Mouse (Mus musculus): ENCODE data around the gene Rtn4. TPM values are rescaled to one million over a fixed set of nuclear protein-coding genes. Genes with fewer than 3 reads are reported as not detected.

Rtn4 gene
- polyA plus RNA-seq, 1 experiment from 2014 or later = 57.1 TPM

DNA sequence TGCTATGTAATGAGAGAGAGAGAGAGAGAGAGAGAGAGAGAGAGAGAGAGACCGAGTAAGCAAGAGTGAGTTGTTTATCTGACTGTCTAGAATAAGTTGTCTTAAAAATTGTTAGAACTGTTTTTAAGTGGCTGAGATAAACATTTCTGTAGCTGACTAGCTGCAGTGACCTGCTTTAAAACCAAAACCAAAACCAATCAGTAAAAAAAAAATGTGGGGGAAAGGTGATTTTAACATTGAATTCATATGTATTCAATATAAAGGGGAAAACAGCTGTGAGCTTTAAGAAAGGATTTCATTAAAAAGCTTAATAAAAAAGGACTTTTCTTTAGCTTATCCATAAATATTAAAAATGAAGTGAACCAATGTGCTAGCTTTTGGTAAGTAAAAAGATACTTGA is 26.9 kb downstream of the Rtn4 start:
- Histone ChIP-seq H3K36me3 (replicated peaks; ENCODE audit: insufficient read depth, low read length) (no peaks in the 10 kb centered on the region), H3K4me2 (ENCODE audit: low read depth, low read length) (peak overlapping the region; percentile 48), H3K27me3 (ENCODE audit: insufficient read depth, low read length) (no peaks in the 10 kb centered on the region), H3K4me3 (ENCODE audit: low read depth, low read length) (peak overlapping the region; percentile 21), H3K9ac (replicated peaks) (no peak overlapping the region), H3K4me1 (ENCODE audit: insufficient read depth) (peaks cover 4% of the 10 kb centered on the region; the same call in 1 of the 2 replicates), H3K27ac (ENCODE audit: low read depth) (peak overlapping the region; percentile 4; the same call in 1 of the 2 replicates), H3K9me3 (ENCODE audit: low read length) (no peaks in the 10 kb centered on the region)
- ATAC-seq = no peak
- DNase-seq = no peak
- 59% methylated on average over 1 of the region's 1 CpGs for WGBS (ENCODE audit: insufficient replicate concordance)
- TF ChIP-seq CTCF (IDR thresholded peaks at IDR 0.05; ENCODE audit: low read depth) = no peak
- no peak for TF ChIP-seq EP300 (IDR thresholded peaks at IDR 0.05; ENCODE audit: low read depth)

DNA sequence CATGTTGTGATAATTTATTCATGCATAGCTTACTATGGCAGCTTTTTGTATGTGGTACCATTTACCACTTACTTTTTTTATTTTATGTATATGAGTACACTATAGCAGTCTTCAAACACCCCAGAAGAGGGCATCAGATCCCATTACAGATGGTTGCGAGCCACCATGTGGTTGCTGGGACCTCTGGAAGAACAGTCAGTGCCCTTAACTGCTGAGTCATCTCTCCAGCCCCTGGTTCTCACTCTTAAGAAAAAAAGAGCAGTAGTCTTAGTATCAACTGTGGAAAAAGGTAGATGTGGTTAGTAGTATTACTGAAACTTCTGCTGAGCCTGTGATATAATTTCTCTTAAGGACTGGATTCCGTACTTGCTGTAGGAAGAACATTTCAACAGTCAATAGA is 31.5 kb downstream of the Rtn4 start:
- no peak for DNase-seq
- Histone ChIP-seq H3K9ac (replicated peaks) (no peak overlapping the region), H3K4me3 (ENCODE audit: low read depth, low read length) (no peak overlapping the region), H3K4me2 (ENCODE audit: low read depth, low read length) (no peak overlapping the region), H3K4me1 (ENCODE audit: insufficient read depth) (peaks cover 4% of the 10 kb centered on the region; the same call in 1 of the 2 replicates), H3K27me3 (ENCODE audit: insufficient read depth, low read length) (no peaks in the 10 kb centered on the region), H3K36me3 (replicated peaks; ENCODE audit: insufficient read depth, low read length) (no peaks in the 10 kb centered on the region), H3K9me3 (ENCODE audit: low read length) (no peaks in the 10 kb centered on the region), H3K27ac (ENCODE audit: low read depth) (no peak overlapping the region)
- TF ChIP-seq EP300 (IDR thresholded peaks at IDR 0.05; ENCODE audit: low read depth) = no peak
- no peak for TF ChIP-seq CTCF (IDR thresholded peaks at IDR 0.05; ENCODE audit: low read depth)
- ATAC-seq = no peak
- 90% methylated on average over 2 of the region's 2 CpGs for WGBS (ENCODE audit: insufficient replicate concordance)

GRCm38 (mm10) chr11:29725167-29725566 is 32.4 kb downstream of the Rtn4 start:
- Histone ChIP-seq H3K4me3 (ENCODE audit: low read depth, low read length) (no peak overlapping the region), H3K9ac (replicated peaks) (no peak overlapping the region), H3K9me3 (ENCODE audit: low read length) (no peaks in the 10 kb centered on the region), H3K4me1 (ENCODE audit: insufficient read depth) (peaks cover 4% of the 10 kb centered on the region; the same call in 1 of the 2 replicates), H3K36me3 (replicated peaks; ENCODE audit: insufficient read depth, low read length) (no peaks in the 10 kb centered on the region), H3K4me2 (ENCODE audit: low read depth, low read length) (no peak overlapping the region), H3K27me3 (ENCODE audit: insufficient read depth, low read length) (no peaks in the 10 kb centered on the region), H3K27ac (ENCODE audit: low read depth) (no peak overlapping the region)
- no peak for ATAC-seq
- DNase-seq = no peak
- TF ChIP-seq CTCF (IDR thresholded peaks at IDR 0.05; ENCODE audit: low read depth) = no peak
- TF ChIP-seq EP300 (IDR thresholded peaks at IDR 0.05; ENCODE audit: low read depth) = no peak

DNA sequence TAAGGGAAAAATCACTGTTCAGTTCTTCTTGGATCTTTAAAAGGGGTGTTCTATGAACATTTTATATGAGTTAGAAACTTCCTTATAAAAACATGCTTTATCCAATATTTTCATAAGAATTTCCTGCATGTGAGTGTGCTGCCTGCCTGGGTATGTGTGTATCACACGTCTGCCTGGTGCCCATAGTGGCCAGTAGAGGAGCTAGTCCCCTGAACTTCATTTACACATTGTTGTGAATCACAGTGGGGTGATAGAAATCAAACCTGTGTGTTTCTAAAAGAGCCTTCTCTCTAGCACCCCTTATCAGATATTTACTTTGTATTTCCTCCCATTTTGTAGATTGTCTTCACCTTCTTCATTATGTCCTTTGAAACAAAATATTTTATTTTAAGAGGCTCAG is 32.9 kb downstream of the Rtn4 start:
- Histone ChIP-seq H3K27ac (ENCODE audit: low read depth) (no peak overlapping the region), H3K4me1 (ENCODE audit: insufficient read depth) (peaks cover 4% of the 10 kb centered on the region; the same call in 1 of the 2 replicates), H3K4me3 (ENCODE audit: low read depth, low read length) (no peak overlapping the region), H3K36me3 (replicated peaks; ENCODE audit: insufficient read depth, low read length) (no peaks in the 10 kb centered on the region), H3K9ac (replicated peaks) (no peak overlapping the region), H3K4me2 (ENCODE audit: low read depth, low read length) (no peak overlapping the region), H3K27me3 (ENCODE audit: insufficient read depth, low read length) (no peaks in the 10 kb centered on the region), H3K9me3 (ENCODE audit: low read length) (no peaks in the 10 kb centered on the region)
- ATAC-seq = no peak
- no peak for TF ChIP-seq EP300 (IDR thresholded peaks at IDR 0.05; ENCODE audit: low read depth)
- TF ChIP-seq CTCF (IDR thresholded peaks at IDR 0.05; ENCODE audit: low read depth) = no peak
- WGBS (ENCODE audit: insufficient replicate concordance) = 67% methylated on average over 1 of the region's 1 CpGs
- DNase-seq = no peak

DNA sequence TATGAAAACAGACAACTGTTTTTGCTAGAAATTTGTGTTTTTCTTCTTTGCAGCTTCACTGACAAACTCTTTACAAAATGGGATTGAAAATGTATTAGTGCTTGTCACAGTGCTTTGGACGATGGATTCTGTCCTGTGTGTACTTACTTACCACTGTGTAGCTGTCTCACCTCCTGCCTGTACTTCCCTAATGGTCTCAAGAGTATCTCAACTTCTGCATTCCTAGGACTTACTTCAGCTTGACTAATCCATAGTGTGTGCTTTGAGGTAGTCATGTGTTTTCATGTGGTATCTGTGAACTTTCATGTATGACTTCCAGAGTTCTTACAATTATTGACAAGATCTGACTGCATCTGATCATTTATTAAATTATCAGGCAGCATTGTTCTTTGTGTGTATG is 35.2 kb downstream of the Rtn4 start:
- no peaks in the 10 kb centered on the region for H3K36me3 ChIP-seq (replicated peaks; ENCODE audit: insufficient read depth, low read length)
- H3K4me3 ChIP-seq (ENCODE audit: low read depth, low read length) = no peak overlapping the region
- no peak overlapping the region for H3K9ac ChIP-seq (replicated peaks)
- TF ChIP-seq EP300 (IDR thresholded peaks at IDR 0.05; ENCODE audit: low read depth) (no peak), CTCF (IDR thresholded peaks at IDR 0.05; ENCODE audit: low read depth) (no peak)
- H3K4me1 ChIP-seq (ENCODE audit: insufficient read depth) = no peaks in the 10 kb centered on the region
- ATAC-seq (peak; percentile 45; the same call in 1 of the 2 replicates), DNase-seq (no peak)
- WGBS (ENCODE audit: insufficient replicate concordance) = 70% methylated on average over 1 of the region's 1 CpGs
- no peak overlapping the region for H3K4me2 ChIP-seq (ENCODE audit: low read depth, low read length)
- no peak overlapping the region for H3K27ac ChIP-seq (ENCODE audit: low read depth)
- H3K27me3 ChIP-seq (ENCODE audit: insufficient read depth, low read length) = no peaks in the 10 kb centered on the region
- no peaks in the 10 kb centered on the region for H3K9me3 ChIP-seq (ENCODE audit: low read length)

DNA sequence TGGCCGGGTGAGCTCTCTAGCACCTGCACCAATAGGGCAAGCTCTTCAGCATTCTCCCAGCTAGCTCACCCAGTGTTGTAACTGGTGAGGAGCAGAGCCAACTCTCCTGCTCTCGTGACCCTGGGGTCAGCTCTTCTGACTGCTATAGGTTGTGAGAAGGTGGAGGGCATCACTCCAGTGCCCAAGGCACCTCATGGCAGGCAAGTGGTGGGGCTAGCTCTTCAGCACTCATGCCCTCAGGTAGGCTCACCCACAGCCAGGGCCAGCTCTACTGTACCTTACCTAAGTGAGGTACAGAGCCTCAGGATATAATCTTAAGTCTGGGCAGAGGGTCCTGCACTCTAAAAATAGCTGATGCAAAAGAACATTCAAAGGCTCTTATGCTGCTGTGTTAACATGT is 47.0 kb downstream of the Rtn4 start:
- Histone ChIP-seq H3K27ac (ENCODE audit: low read depth) (no peak overlapping the region), H3K36me3 (replicated peaks; ENCODE audit: insufficient read depth, low read length) (peaks cover 9% of the 10 kb centered on the region; the same call in 1 of the 2 replicates), H3K4me3 (ENCODE audit: low read depth, low read length) (no peak overlapping the region), H3K27me3 (ENCODE audit: insufficient read depth, low read length) (no peaks in the 10 kb centered on the region), H3K4me2 (ENCODE audit: low read depth, low read length) (no peak overlapping the region), H3K9me3 (ENCODE audit: low read length) (no peaks in the 10 kb centered on the region), H3K4me1 (ENCODE audit: insufficient read depth) (no peaks in the 10 kb centered on the region), H3K9ac (replicated peaks) (no peak overlapping the region)
- no peak for DNase-seq
- TF ChIP-seq CTCF (IDR thresholded peaks at IDR 0.05; ENCODE audit: low read depth) (no peak), EP300 (IDR thresholded peaks at IDR 0.05; ENCODE audit: low read depth) (no peak)
- 78% methylated on average over 2 of the region's 2 CpGs for WGBS (ENCODE audit: insufficient replicate concordance)
- no peak for ATAC-seq
